Mouse (Mus musculus) CH12F3 (cell line): ENCODE data around the gene Mgat5.

Experiments used
- in situ Hi-C: fragments of 300-500 bp; cut with MboI; formaldehyde crosslinking; loops from 2 replicates; pipeline ENCODE4 v1.14.3; 2020; ENCODE audit warnings: low sequenced_read_pairs

Mgat5 gene

DNA sequence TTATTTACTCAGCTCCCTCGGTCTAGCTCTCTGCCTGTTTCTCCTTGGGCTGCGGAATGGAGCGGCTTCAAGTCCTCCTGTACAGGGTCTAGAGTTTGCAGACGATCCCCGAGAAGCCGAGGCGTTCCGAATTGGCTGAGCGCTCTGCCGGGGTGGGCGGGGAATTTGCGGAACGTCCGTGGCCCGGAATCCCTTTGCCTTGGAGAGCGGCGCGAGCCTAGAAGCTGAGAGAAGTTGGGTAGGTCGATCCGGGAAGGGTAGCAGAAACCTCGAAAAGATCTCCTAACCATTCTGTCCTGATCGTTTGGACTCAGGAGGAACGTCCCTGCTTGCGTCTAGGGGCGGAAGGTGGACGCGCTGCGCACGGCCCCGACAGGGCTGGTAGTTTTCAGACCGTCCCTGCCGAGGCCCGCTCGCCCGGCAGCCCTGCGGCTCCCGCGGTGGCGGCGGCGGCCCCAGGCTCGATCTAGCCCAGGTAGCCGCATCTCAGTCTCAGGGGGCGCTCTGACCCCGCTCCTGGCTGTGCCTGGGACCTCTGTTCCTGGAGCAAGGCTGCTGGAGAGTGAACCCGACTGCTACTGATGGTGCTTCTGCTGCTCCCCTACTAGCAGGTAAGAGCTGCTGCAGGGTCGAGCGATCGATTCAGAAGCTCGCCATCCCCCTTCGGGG lies at the start of gene Mgat5:
Mgat5 (plus strand) TSS at position 199 of the 669 bp plus-strand sequence.
- in situ Hi-C loops: loop anchor here (10.0 kb wide), 1 partner anchor 190 kb away; no protein-coding TSS in a partner anchor

GRCm38 (mm10) chr1:127160118-127160760 lies 44.6 kb upstream of the Mgat5 start:
- in situ Hi-C loops: no loop called here

DNA sequence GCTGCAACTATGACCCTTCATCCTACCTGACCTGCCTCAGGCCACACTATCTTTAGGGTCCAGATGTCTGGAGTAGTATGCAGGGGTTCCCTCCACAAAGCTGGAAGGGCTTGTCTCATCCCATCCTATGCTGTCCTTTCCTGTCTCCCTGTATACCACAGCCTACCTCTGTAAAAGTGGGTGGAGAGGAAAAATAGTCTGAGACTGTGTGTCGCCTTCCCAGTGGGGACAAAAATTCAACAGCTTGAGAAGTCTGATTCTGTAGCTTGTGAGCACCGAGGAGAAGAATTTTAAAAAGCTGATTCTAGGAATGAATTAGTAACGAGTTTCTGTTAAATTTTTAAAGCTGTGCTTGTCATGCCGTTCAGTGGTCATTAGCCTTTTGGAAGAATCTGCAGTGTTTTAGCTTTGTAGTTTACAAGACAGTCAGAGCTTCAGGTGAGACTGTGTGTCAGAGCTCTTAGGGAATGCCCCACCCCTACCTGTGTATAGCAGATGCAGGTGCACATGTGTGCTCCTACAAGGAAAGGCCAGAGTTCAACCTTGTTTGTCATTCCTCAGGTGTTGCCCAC lies 40.1 kb upstream of the Mgat5 start:
- in situ Hi-C loops: no loop called here

- in situ Hi-C loops: no loop called here
These were observed 38.3 kb upstream of the Mgat5 start for GRCm38 (mm10) chr1:127166521-127166920.

- in situ Hi-C loops: no loop called here
These were observed 37.2 kb upstream of the Mgat5 start for GRCm38 (mm10) chr1:127167586-127167985.

DNA sequence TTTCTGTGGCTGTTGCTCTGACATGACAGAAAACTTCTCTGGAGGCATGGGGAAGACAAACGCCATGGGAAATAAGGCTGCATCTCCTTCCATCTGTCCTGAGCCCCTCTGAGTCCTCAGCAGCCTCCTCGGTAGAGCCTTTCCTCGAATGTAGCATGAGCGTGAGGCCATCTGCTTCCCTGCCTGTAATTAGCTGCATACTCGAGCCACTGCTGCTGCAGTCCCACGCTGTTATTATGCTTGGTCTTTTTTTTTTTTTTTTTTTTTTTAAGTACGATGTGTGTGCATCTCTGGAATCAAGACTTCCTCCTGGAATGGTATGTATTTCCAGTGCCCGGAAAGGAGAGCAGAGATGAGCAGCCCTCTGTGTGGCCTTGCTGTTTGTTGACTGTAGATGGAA lies 36.6 kb upstream of the Mgat5 start:
- in situ Hi-C loops: no loop called here

DNA sequence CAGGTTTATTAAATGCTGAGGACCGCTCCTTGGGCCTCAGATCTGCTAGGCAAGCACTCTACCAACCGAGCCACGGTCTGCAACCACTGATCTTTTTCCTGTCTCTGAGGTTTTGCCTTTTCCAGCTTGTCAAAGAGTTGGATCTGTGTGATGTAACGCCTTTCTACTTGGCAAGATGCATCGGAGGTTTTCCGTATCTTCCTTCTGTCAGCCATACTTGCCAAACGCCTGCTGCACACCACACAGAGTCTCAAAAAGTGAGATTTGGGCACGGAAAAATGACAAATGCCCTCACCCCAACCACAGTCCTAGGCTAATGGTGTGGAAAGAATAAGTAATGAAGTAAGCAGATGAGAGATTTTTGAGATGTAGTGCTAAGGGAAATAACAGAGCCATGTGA lies 35.3 kb upstream of the Mgat5 start:
- in situ Hi-C loops: no loop called here

DNA sequence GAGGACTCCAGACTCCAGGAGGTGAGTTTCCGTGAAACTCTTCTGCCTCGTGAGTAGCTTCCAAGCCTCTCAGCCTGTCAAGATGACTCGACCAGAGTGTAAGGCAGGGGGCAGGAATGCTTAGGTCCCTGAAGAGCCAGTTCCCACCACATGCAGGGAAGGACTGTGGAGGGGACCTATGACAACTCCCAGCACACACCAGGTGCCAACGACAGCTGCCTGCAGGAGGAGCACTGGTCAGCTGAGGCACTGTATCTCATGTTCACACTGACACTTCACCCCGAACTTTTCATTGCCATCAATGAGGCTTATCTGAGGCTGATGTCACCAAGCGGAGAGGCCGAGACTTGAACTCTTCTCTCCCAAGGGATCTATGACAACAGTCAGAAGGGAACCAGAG lies 33.5 kb upstream of the Mgat5 start:
- in situ Hi-C loops: no loop called here

GRCm38 (mm10) chr1:127173448-127173847 lies 31.4 kb upstream of the Mgat5 start:
- in situ Hi-C loops: no loop called here

- in situ Hi-C loops: no loop called here
These were observed 12.4 kb upstream of the Mgat5 start for GRCm38 (mm10) chr1:127192396-127192795.

DNA sequence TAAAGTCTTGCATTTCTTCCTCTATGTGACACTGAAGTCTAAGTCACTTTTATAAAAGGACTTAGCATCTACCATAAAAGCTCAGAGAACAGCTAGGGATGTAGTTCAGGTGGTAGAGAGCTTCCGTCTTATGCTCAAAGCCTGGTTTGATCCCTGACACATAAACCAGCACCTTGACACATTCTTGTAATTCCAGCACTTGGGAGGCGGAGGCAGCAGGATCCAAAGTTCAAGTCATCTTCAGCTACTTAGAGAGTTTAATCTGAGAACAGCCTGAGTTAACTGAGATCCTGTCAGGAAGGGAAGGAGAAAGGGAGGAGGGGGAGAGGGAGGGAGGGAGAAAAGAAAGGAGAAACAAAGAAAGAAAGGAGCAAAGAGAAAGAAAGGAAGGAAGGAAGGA lies 5.6 kb upstream of the Mgat5 start:
- in situ Hi-C loops: no loop called here

DNA sequence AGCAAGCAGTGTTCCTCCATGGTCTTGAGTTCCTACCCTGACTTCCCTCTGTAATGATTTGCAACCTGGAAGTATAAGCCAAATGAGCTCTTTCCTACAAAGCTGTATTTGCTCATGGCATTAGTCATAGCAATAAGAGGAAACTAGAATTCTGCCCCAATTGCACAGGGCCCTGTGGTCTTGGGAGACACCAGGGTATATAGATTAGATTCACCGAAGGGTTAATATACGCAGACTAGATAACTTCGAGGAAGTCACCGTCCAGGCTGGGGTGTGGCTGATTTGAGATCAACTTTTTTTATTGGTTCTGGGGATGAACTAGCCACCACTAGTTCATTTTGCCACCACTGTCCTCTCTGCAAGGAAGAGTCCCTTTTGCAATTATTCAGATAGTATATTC lies 2.5 kb upstream of the Mgat5 start:
- in situ Hi-C loops: loop anchor here (10.0 kb wide), 1 partner anchor 192 kb away; no protein-coding TSS in a partner anchor

DNA sequence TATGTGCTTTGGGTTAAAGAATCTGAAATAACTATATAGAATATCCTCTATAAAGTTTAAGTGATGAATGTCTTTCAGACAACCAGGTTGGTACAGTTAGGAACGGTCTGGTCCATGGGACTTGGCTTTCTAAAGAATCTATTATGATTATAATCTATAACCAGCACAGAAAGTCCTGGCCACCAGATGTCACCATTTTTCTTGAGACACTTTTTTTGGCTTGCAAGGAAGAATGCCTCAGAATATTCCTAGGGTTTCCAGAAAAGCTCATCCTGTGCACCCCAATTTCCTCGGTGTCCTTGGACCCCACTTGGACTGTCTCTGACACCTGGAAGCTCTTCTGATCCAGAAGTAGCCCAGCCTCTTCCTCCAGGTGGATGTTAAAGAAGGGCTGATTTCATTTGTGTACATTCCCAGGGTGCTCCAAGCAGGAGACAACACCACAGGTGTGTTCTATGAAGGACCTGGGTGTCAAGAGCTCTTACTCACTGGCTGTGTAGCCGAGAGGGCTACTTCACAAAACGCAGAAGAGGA lies 1.5 kb upstream of the Mgat5 start:
- in situ Hi-C loops: loop anchor here (10.0 kb wide), 1 partner anchor 192 kb away; no protein-coding TSS in a partner anchor

- in situ Hi-C loops: loop anchor here (10.0 kb wide), 1 partner anchor 189 kb away; no protein-coding TSS in a partner anchor
These were observed 745 bp downstream of the Mgat5 start for GRCm38 (mm10) chr1:127205501-127206019.

DNA sequence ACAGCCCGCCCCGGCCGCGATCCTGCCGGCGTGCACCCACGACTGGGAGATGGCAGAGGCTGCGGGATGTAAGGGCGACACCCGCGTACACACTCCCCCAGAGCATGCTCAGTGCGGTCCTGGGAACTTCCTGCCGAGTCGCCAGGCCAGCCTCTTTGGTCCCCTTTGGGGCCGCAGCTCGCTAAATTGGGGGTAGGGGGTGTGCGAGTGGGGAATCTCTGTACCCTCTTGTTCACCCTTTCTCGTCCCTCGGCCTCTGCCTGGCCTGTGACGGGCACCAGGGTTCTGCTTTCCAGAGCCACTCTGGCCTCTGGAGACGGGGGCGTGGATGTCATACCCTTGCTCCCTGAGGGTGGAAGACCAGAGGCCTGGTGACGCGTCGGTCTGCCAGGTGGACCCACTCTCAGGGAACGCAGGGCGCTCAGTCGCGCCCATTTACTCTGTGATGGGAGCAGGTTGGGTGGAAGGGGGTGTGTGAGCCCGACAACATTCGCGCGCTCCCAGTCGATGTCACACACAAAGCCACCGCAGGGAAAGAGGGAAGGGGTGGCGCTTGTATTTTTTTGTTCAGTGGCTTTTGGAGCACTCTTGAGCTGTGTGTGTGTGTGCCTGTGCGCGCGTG lies 1.3 kb downstream of the Mgat5 start:
- in situ Hi-C loops: loop anchor here (10.0 kb wide), 1 partner anchor 189 kb away; no protein-coding TSS in a partner anchor

- in situ Hi-C loops: loop anchor here (10.0 kb wide), 1 partner anchor 188 kb away; no protein-coding TSS in a partner anchor
These were observed 2.2 kb downstream of the Mgat5 start for GRCm38 (mm10) chr1:127206881-127207555.

DNA sequence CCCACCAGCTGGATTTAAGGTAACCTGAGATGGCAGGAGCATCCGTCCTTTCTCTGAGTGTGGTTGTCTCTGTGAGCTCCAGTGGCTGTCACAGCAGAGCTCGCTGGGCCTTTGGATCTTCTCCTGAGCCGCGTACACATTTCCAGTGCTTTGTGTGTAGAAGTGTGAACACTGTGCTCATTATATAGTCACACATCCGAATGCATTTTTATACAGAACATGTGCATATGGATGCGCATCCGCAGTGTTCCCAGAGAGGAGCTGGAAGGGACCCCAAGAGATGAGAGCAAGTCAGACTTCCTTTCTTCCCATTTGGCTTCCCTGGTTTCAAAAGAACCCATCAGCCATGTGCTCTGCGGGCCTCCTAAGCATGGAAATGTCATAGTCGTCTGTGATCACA lies 3.4 kb downstream of the Mgat5 start:
- in situ Hi-C loops: loop anchor here (10.0 kb wide), 1 partner anchor 187 kb away; no protein-coding TSS in a partner anchor

- in situ Hi-C loops: no loop called here
These were observed 8.0 kb downstream of the Mgat5 start for GRCm38 (mm10) chr1:127212812-127213211.

GRCm38 (mm10) chr1:127213434-127213833 lies 8.6 kb downstream of the Mgat5 start:
- in situ Hi-C loops: no loop called here

GRCm38 (mm10) chr1:127214585-127215232 lies 9.9 kb downstream of the Mgat5 start:
- in situ Hi-C loops: no loop called here
